Mouse (Mus musculus) myocyte (in vitro differentiated cells): Measurements from ENCODE around the gene Cdk7.
"Not testable (repeated sequence)": the region's sequence is repeated elsewhere in the genome, so short reads cannot be mapped to it uniquely, and the experiment has no call there.

Experiments used
- E2F4 ChIP-seq: IDR thresholded peaks from one replicate; pipeline ENCODE4 v1.6.1; 2011; ENCODE audit warnings: mild to moderate bottlenecking, control low read depth, moderate library complexity; ENCODE audit not compliant: insufficient read depth
- MYOD1 ChIP-seq, 3 experiments: IDR thresholded peaks; one replicate each; pipeline ENCODE4 v1.6.1; 2011; ENCODE audit warnings: control low read depth in 2 of 3, low read depth in 2 of 3, mild to moderate bottlenecking in 2 of 3, moderate library complexity in 1 of 3; ENCODE audit not compliant: insufficient read length in 2 of 3, control insufficient read depth in 1 of 3
- POLR2A ChIP-seq: IDR thresholded peaks from one replicate; pipeline ENCODE4 v1.6.1; 2011; ENCODE audit warnings: low read depth, mild to moderate bottlenecking, control low read depth, moderate library complexity; ENCODE audit not compliant: insufficient read length

DNA sequence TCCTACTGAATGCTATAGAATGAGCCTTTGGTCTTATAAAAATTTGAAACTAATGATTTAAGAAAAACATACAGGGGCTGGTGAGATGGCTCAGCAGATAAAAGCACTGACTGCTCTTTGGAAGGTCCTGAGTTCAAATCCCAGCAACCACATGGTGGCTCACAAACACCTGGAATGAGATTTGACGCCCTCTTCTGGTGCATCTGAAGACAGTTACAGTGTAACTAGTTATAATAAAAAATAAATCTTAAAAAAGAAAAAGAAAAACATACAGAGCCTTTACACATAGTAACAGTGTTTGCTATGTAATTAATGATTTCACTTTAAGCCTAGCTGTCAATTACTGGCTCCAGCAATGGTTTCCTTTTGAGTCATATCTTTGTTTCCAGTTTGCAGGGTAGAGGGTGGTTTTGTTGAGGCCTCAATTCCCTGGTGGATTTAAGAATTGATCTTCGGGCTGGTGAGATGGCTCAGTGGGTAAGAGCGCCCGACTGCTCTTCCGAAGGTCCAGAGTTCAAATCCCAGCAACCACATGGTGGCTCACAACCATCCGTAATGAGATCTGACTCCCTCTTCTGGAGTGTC is 815 bp upstream of the Cdk7 start:
- TF ChIP-seq E2F4; MYOD1 (IDR thresholded peaks at IDR 0.05; ENCODE audit: control insufficient read depth in 1 of 3, insufficient read length in 2 of 3, low read depth in 2 of 3); POLR2A: not testable (repeated sequence)
